In genomic region chr6:58929911-58930431, GRCm38 (mm10) we compare ENCODE assay signal across 9 mouse cellular contexts. TPM values are rescaled to one million over a fixed set of nuclear protein-coding genes. Genes with fewer than 3 reads are reported as not detected.
DNase-seq lines count a peak whose midpoint lies in the region; ATAC-seq and TF ChIP-seq lines count a peak whose summit lies in the region.
"Had no signal": no experiment of that assay in that cellular context is flagged by ENCODE, and none has a peak within 500 bp of the region (broad histone marks: within the 10 kb centered on the region; RNA-seq: fewer than 3 reads in every experiment).

No protein-coding gene starts in this region.

- DNase-seq in gastrocnemius, adult 18-20 months (ENCODE audit: low spot score), result peak; percentile 75
- DNase-seq in gastrocnemius, postnatal 4 days (ENCODE audit: low spot score in 2 of 2), result no peak
- peak; percentile 69 to 71 for DNase-seq in right cerebral cortex, postnatal 10 days (ENCODE audit: low spot score in 2 of 2)
- no peak for DNase-seq in right cerebral cortex, postnatal 36 days (ENCODE audit: low spot score in 2 of 2)
- DNase-seq in thymus, postnatal 25 days, result no peak
- DNase-seq in thymus, adult 2 months, result no peak
- no peak for DNase-seq in spleen, postnatal 4 days (ENCODE audit: low spot score in 2 of 2)

- no peak overlapping the region for H3K4me3 ChIP-seq in heart, embryonic 16.5 days (ENCODE audit: low read length)
- H3K4me3 ChIP-seq in thymus, adult 2 months (ENCODE audit: control insufficient read depth, insufficient read depth, low read length), result no peak overlapping the region
- H3K4me3 ChIP-seq: liver, embryonic 12.5 days had no signal

- 73% methylated on average over 9 of the region's 9 CpGs for WGBS in heart, embryonic 16.5 days
- WGBS in thymus, adult 2 months, result 94% methylated on average over 9 of the region's 9 CpGs

- TF ChIP-seq POLR2A in thymus, adult 2 months (IDR thresholded peaks at IDR 0.05; ENCODE audit: control insufficient read depth, extremely low read depth, insufficient read depth, low read length, poor library complexity), result no peak

- H3K9ac ChIP-seq in heart, embryonic 16.5 days (ENCODE audit: low read length), result no peak overlapping the region
- H3K9ac ChIP-seq: liver, embryonic 12.5 days had no signal

- no peaks in the 10 kb centered on the region for H3K9me3 ChIP-seq in heart, embryonic 16.5 days (replicated peaks; ENCODE audit: control insufficient read depth, low read length)
- H3K9me3 ChIP-seq: liver, embryonic 12.5 days had no signal

- H3K27me3 ChIP-seq in heart, embryonic 16.5 days (ENCODE audit: control insufficient read depth, insufficient read depth, low read length), result no peaks in the 10 kb centered on the region
- no peaks in the 10 kb centered on the region for H3K27me3 ChIP-seq in thymus, adult 2 months (ENCODE audit: control insufficient read depth, insufficient read depth, low read length)
- H3K27me3 ChIP-seq: liver, embryonic 12.5 days had no signal

- ATAC-seq in heart, embryonic 16.5 days (replicated peaks; ENCODE audit: extremely low read depth, insufficient read depth, low FRiP score), result peak; percentile 43; the same call in 1 of the 2 replicates
- ATAC-seq: liver, embryonic 12.5 days had no signal

- peak overlapping the region; percentile 39 for H3K27ac ChIP-seq in heart, embryonic 16.5 days (ENCODE audit: low read length)
- H3K27ac ChIP-seq in thymus, adult 2 months (ENCODE audit: control insufficient read depth, insufficient read depth, low read length), result no peak overlapping the region
- H3K27ac ChIP-seq: liver, embryonic 12.5 days had no signal

- peaks cover 5% of the 10 kb centered on the region for H3K36me3 ChIP-seq in heart, embryonic 16.5 days (ENCODE audit: control insufficient read depth, insufficient read depth)
- H3K36me3 ChIP-seq in thymus, adult 2 months (ENCODE audit: control insufficient read depth, insufficient read depth, low read length), result no peaks in the 10 kb centered on the region
- H3K36me3 ChIP-seq: liver, embryonic 12.5 days had no signal

- peaks cover 23% of the 10 kb centered on the region for H3K4me1 ChIP-seq in heart, embryonic 16.5 days (ENCODE audit: control insufficient read depth, insufficient read depth, low read length)
- no peaks in the 10 kb centered on the region for H3K4me1 ChIP-seq in thymus, adult 2 months (replicated peaks; ENCODE audit: control insufficient read depth, insufficient read depth, low read length)
- H3K4me1 ChIP-seq: liver, embryonic 12.5 days had no signal

- no peak for TF ChIP-seq CTCF in thymus, adult 2 months (IDR thresholded peaks at IDR 0.05; ENCODE audit: borderline replicate concordance, control insufficient read depth, extremely low read depth, insufficient read depth, low read length, poor library complexity)

- no peak overlapping the region for H3K4me2 ChIP-seq in heart, embryonic 16.5 days (ENCODE audit: low read depth, low read length)
- H3K4me2 ChIP-seq: liver, embryonic 12.5 days had no signal

RNA-seq across cellular contexts. Expression of gene Nap1l5, which starts 23.1 kb away (rescaled TPM):
- total RNA-seq in gastrocnemius, adult 18-20 months (2021), result under 1 TPM; 0.17 to 0.50 TPM
- under 1 TPM; 0.65 to 0.93 TPM for total RNA-seq in gastrocnemius, postnatal 4 days (2021)
- 1.1 and 1.5 TPM in 2 replicates for polyA plus RNA-seq in heart, embryonic 16.5 days (2015; fragmentation: Nextera tagmentation; extraction: Ambion mirVana)
- 0.09 TPM in 1 of 2 replicates, not detected in the other for polyA plus RNA-seq in thymus, adult 2 months (2012; rRNA removed)

Comparison
In these comparisons a context has a peak if more than half of its experiments do, and no peak if none do; other contexts are left out.
1. DNase-seq: peak in gastrocnemius, adult 18-20 months (single experiment) and right cerebral cortex, postnatal 10 days (2 of 2); none in gastrocnemius, postnatal 4 days (0 of 2), right cerebral cortex, postnatal 36 days (0 of 2), thymus, postnatal 25 days (single experiment), thymus, adult 2 months (single experiment) and spleen, postnatal 4 days (0 of 2).